Comparison of ENCODE assay signal across 9 mouse cellular contexts in the genomic region with DNA sequence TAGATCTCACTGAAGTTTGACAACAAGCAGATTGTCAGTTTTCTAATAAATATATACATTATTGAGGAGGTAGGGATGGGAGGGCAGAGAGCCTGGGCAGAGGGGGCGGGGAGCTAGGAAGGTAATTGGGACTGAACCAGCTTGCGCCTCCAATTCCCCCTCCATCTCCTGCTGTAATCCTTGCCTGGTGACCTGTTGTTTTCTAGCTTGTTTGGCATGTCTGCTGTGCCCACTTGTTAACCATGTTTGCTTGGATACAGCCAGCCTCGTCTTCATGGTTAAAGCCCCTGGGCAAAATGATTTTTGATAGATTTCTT. TPM values are rescaled to one million over a fixed set of nuclear protein-coding genes. Genes with fewer than 3 reads are reported as not detected.
DNase-seq lines count a peak whose midpoint lies in the region; ATAC-seq lines count a peak whose summit lies in the region.
"Had no signal": no experiment of that assay in that cellular context is flagged by ENCODE, and none has a peak within 500 bp of the region (broad histone marks: within the 10 kb centered on the region; RNA-seq: fewer than 3 reads in every experiment).

No protein-coding gene starts in this region.

- H3K4me2 ChIP-seq in kidney, embryonic 16.5 days (replicated peaks; ENCODE audit: low read depth, low read length) = peak overlapping the region; percentile 95
- H3K4me2 ChIP-seq in forebrain, embryonic 14.5 days (ENCODE audit: low read length) = peak overlapping the region; percentile 81
- peak overlapping the region; percentile 76 for H3K4me2 ChIP-seq in midbrain, embryonic 14.5 days (ENCODE audit: low read length)

- no peak overlapping the region for H3K9ac ChIP-seq in kidney, embryonic 16.5 days (replicated peaks; ENCODE audit: low read length)
- H3K9ac ChIP-seq in forebrain, embryonic 14.5 days (ENCODE audit: low read length) = peak overlapping the region; percentile 81
- peak overlapping the region; percentile 80 for H3K9ac ChIP-seq in midbrain, embryonic 14.5 days (replicated peaks; ENCODE audit: low read length)

- H3K4me3 ChIP-seq in kidney, embryonic 16.5 days (ENCODE audit: low read length) = peak overlapping the region; percentile 56
- H3K4me3 ChIP-seq in forebrain, embryonic 14.5 days (ENCODE audit: low read depth, low read length) = peak overlapping the region; percentile 66
- H3K4me3 ChIP-seq in midbrain, embryonic 14.5 days (replicated peaks; ENCODE audit: low read depth, low read length) = peak overlapping the region; percentile 70

- H3K27ac ChIP-seq in kidney, embryonic 16.5 days (ENCODE audit: low read length) = no peak overlapping the region
- H3K27ac ChIP-seq in forebrain, embryonic 14.5 days (ENCODE audit: low read depth, low read length) = no peak overlapping the region
- peak overlapping the region; percentile 70; the same call in 1 of the 2 replicates for H3K27ac ChIP-seq in midbrain, embryonic 14.5 days (replicated peaks; ENCODE audit: low read depth, low read length)

- peaks cover 21% of the 10 kb centered on the region; the same call in 1 of the 2 replicates for H3K27me3 ChIP-seq in kidney, embryonic 16.5 days (ENCODE audit: insufficient read depth, low read length)
- no peaks in the 10 kb centered on the region for H3K27me3 ChIP-seq in forebrain, embryonic 14.5 days (replicated peaks; ENCODE audit: control insufficient read depth, insufficient read depth, low read length)
- no peaks in the 10 kb centered on the region for H3K27me3 ChIP-seq in midbrain, embryonic 14.5 days (ENCODE audit: control insufficient read depth, insufficient read depth, low read length)

- H3K9me3 ChIP-seq in kidney, embryonic 16.5 days (ENCODE audit: low read length) = no peaks in the 10 kb centered on the region
- H3K9me3 ChIP-seq in forebrain, embryonic 14.5 days (replicated peaks; ENCODE audit: control insufficient read depth, low read length) = no peaks in the 10 kb centered on the region
- no peaks in the 10 kb centered on the region for H3K9me3 ChIP-seq in midbrain, embryonic 14.5 days (ENCODE audit: control insufficient read depth, low read length)

- peaks cover 10% of the 10 kb centered on the region for H3K4me1 ChIP-seq in kidney, embryonic 16.5 days (ENCODE audit: insufficient read depth, low read length)
- H3K4me1 ChIP-seq in forebrain, embryonic 14.5 days (ENCODE audit: control insufficient read depth, insufficient read depth, low read length) = no peaks in the 10 kb centered on the region
- H3K4me1 ChIP-seq in midbrain, embryonic 14.5 days (ENCODE audit: control insufficient read depth, insufficient read depth, low read length) = 0 out of 2 replicates have a peak, but pooled peaks cover 3% of the 10 kb centered on the region

- DNase-seq in kidney, postnatal 14 days = no peak
- DNase-seq in cerebellum, adult 11-12 months = peak; percentile 76
- peak; percentile 27 for DNase-seq in forebrain, embryonic 14.5 days (ENCODE audit: low spot score)
- peak; percentile 34 for DNase-seq in midbrain, embryonic 14.5 days
- DNase-seq in ovary, adult 18-20 months (ENCODE audit: low spot score) = no peak
- no peak for DNase-seq in urinary bladder, adult 2 months (ENCODE audit: low spot score)

- WGBS in kidney, embryonic 16.5 days = 15% methylated on average over 3 of the region's 3 CpGs
- 14% methylated on average over 3 of the region's 3 CpGs for WGBS in forebrain, embryonic 14.5 days
- WGBS in midbrain, embryonic 14.5 days = 11% methylated on average over 3 of the region's 3 CpGs

- no peaks in the 10 kb centered on the region for H3K36me3 ChIP-seq in kidney, embryonic 16.5 days (ENCODE audit: insufficient read depth, low read length)
- no peaks in the 10 kb centered on the region for H3K36me3 ChIP-seq in forebrain, embryonic 14.5 days (ENCODE audit: control insufficient read depth, insufficient read depth, low read length)
- H3K36me3 ChIP-seq in midbrain, embryonic 14.5 days (ENCODE audit: control insufficient read depth, insufficient read depth, low read length) = no peaks in the 10 kb centered on the region

- ATAC-seq in kidney, embryonic 16.5 days (ENCODE audit: low FRiP score, low TSS enrichment) = peak; percentile 47; the same call in 1 of the 2 replicates
- peak; percentile 65 for ATAC-seq in forebrain, embryonic 14.5 days
- peak; percentile 61; the same call in 1 of the 2 replicates for ATAC-seq in midbrain, embryonic 14.5 days (ENCODE audit: low FRiP score, low TSS enrichment)
- no peak for ATAC-seq in inflammation-experienced regulatory T-cells, adult 6 months

RNA-seq across cellular contexts. Expression of a gene that starts 0.5 kb away (rescaled TPM):
- polyA plus RNA-seq in kidney, embryonic 16.5 days (2015; fragmentation: Nextera tagmentation; extraction: Ambion mirVana) = 0.12 and 0.18 TPM in 2 replicates
- polyA plus RNA-seq in forebrain, embryonic 14.5 days (2014; fragmentation: Nextera tagmentation; extraction: Ambion mirVana) = 1.2 and 2.7 TPM in 2 replicates
- 6.3 and 7.6 TPM in 2 replicates for polyA plus RNA-seq in midbrain, embryonic 14.5 days (2014; fragmentation: Nextera tagmentation; extraction: Ambion mirVana)
- polyA plus RNA-seq in inflammation-experienced regulatory T-cells, adult 6 months (2017; shearing (Covaris generic)) = under 1 TPM in 1 of 3 experiments, not detected in 2; 0.03 TPM
- polyA plus RNA-seq in urinary bladder, adult 2 months (2012; rRNA removed) = 0.03 and 0.07 TPM in 2 replicates
- polyA plus RNA-seq: Patski had no signal

Comparison
In these comparisons a context has a peak if more than half of its experiments do, and no peak if none do; other contexts are left out.
1. DNase-seq: peak in cerebellum, adult 11-12 months (single experiment), forebrain, embryonic 14.5 days (single experiment) and midbrain, embryonic 14.5 days (single experiment); none in kidney, postnatal 14 days (single experiment), ovary, adult 18-20 months (single experiment) and urinary bladder, adult 2 months (single experiment).
2. Peak in every context shown above with its lines, with median percentiles within 50 percentile points of each other: H3K4me2 ChIP-seq and H3K4me3 ChIP-seq.